Mouse (Mus musculus) stomach, postnatal 0 days (tissue): Measurements from ENCODE around the gene Acad11.

Experiments
- CTCF ChIP-seq: IDR thresholded peaks from 2 replicates; pipeline ENCODE4 v1.5.1; 2016; ENCODE audit warnings: antibody characterized with exemption, low read depth, mild to moderate bottlenecking, moderate library complexity
- EP300 ChIP-seq: optimal IDR thresholded peaks from 2 replicates; pipeline ENCODE3; 2016; ENCODE audit warnings: antibody characterized with exemption

DNA sequence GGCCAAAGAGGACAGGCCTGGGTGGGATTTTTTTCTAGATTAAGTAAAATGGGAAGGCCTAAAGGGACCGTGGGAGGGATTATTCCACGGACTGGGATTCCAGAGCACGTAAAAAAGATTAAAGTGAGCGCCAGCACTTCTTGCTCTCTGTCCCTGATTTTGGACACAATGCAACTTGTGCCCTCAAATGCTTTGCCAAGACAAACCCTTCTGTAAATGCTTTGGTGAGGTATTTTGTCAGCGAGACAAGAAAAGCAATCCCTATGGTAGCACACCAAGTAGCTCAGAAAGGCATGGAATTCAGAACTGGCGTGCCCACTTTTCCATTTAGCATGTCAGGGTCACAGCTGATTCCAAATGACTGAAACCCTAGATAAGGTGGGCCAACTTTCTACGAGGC is 85.8 kb downstream of the Acad11 start:
- TF ChIP-seq CTCF: no peak
- TF ChIP-seq EP300: no peak
